Mouse (Mus musculus): ENCODE data around the gene Lrriq4.

Gene Lrriq4

DNA sequence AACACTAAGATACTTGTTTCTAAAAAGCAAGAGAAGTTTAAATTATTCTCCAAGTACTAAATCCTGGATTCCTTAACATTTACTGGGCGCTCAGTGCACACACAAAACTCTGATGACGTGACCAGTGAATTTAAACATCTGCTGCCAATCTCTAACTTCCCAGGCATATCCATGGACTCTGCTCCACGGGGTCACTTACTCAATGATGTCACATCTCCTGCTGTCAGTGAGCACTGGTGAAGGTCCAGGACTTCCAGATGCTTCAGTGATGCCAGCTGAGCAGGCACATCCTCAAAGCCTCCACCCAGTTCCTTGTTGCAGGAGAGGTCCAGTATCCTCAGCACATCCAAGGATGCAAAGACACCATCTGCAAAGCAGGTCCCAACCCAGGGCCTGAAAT lies 42.9 kb downstream of the Lrriq4 start:
- no peak for DNase-seq

DNA sequence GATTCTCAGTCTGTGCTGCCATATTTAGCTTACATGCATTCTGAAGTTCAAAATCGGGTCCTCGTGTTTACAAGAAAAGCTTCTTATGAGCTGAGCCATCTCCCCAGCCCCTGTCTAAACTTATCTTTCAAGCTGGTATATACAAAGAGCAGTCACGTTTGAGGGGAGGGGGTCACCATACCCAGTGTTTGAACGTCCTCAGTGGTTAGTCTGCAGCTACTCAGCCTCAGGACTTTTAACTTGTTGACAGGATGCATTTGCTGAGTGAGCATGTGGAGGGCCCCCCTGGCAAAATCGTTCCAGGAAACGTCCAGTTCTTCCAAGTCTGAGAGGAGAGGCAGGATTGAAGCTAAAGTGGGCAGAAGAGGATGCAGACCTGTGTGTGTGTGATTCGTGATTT lies 46.7 kb downstream of the Lrriq4 start:
- no peak for DNase-seq

DNA sequence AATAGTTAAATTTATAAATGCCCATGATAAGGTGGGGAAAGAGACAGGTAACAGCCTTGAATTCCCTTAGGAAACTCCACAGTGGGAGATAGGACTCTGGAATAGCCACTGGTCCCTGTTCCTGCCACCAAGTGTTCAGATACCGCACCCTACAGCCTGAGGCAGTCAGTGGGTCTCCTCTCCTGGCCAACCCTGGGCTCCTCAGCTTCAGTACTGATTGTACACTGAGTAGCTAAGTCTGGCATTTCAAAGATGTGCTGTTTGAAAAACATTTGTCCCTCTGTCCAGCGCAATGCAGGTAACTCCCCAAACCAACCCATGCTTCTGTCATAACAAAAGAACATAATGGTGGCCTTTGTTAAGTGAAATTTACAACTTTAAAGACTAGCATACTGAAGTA lies 51.4 kb downstream of the Lrriq4 start:
- DNase-seq: no peak

DNA sequence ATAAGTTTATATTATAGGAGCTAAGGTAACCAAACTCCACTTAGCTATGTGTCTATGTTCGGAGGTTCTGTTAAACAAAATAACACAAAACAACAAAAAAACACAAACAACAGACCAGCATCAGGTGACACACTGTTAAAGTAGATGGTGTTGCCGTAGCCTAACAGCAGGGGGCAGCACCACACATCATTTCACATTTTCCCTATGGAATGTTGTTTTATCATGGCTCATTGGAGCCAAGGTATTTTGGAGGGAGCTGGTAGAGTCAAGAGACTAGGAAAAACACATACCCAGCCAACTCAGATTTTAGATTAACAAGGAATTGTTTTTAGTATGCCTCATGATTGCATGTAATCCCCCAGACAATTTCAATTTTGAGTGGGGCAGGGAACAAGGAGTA lies 52.0 kb downstream of the Lrriq4 start:
- DNase-seq: peak; percentile 83 to 88

DNA sequence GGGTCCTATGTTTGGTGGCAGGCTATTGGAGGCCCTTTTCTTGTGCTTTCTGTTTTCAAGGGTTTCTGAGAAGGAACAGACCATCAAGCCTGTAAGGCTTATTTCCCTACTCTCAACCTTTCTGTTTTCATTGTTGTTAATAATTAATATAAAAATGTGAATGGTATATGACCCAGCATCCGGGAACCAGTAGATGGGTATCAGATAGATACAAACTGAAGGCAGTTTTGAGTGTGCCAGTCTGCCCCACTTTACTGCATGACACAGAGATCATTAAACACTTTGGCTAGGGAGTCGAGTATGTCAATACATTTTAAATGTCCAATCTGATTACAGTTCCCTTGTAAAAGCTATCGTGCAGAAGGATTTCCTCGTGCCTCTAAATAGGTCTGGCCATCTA lies 53.6 kb downstream of the Lrriq4 start:
- no peak for DNase-seq

GRCm38 (mm10) chr3:30699711-30700505 lies 55.6 kb downstream of the Lrriq4 start, which contains the start of gene Lrrc31:
Gene Lrrc31, minus strand, starts transcription at chr3:30699843.
- peak in 1 of 2 experiments; percentile 17 for DNase-seq

DNA sequence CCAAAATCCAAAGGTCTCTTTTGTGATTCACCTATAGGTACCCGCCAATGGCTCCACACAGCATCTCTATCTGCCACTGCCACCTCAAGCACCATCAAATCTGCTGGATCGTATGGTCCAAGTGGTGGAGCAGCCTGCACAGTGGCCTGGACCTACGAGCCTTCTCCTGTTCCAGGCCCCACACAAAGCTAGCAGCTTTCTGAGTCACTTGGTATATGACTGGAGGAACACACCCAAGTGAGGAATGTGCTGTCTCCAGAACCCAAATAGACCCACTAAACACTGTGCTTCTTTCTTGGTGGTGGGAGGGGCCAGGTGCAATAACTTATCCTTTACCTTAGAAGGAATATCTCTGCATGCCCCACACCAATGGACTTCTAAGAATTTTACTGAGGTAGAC lies 61.7 kb downstream of the Lrriq4 start:
- no peak for DNase-seq

- DNase-seq: no peak
These were observed 62.4 kb downstream of the Lrriq4 start for GRCm38 (mm10) chr3:30706614-30707276.

DNA sequence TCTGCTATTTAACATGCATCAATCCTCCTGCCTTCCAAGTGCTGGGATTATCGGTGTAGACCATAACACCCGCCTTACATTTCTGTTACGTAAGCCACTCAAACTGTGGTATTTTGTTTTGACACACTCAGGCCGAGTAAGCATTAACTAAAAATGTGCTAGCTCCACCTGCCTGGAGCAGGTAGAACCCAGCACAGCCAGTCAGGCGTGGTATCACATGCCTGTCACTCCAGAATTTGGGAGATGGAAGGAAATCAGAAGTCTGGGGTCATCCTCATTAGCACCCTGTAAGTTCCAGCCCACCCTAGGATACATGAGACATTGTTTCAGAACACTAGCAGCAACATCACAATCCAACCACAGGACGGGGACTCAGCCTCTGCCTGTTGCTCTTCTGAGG lies 65.9 kb downstream of the Lrriq4 start:
- peak; percentile 48 to 61 for DNase-seq

DNA sequence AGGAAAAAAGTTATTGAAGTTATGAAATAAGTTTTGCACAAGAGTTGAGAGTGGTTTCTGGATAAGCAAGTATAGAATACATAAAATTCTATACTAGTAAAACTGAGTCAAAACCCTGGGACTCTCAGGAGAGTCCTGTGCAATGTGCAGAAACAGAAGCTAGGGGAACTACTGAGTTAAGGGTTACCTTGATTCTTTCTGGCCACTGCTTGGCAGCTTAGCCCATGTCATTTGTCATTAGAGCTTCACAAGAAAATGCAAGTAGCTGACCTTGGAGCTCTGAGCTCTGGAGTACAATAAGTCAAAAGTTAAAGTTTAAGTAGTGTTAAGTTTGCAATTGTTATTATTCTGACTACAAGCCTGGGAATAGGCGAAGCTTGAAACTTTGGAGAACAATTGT lies 69.0 kb downstream of the Lrriq4 start:
- DNase-seq: peak; percentile 14 to 56

GRCm38 (mm10) chr3:30718649-30719048 lies 74.3 kb downstream of the Lrriq4 start:
- no peak for DNase-seq
